Mouse (Mus musculus) cerebral cortex, adult 2 months (tissue): ENCODE data around the gene Sesn1.

Source experiments
- WGBS: fragments of 180-500 bp; shearing (Covaris S2); methylation state at CpG from one replicate; pipeline ENCODE4 v1.1.7; 2018; 5-methylcytosine and 5-hydroxymethylcytosine counted together

Gene Sesn1

DNA sequence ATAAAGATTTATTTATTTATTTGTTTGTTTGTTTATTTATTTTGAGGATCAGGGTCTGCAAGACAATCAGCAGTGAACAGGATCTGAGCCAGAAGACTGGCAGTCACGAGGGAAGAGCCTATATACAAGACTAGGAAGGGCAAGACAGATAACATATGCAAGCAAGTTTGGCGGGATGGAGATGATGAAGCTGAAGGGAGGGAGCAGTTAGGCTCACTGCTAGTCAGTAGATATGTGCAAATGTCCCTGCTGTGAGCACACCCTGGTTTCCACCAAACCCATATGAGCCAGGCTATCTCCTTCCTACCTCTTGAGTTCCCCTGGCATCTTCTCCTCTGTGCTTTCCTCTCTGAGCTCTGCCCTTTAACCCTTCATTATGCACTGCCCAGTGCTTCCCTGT is 61.8 kb downstream of the Sesn1 start:
- 77% methylated on average over 2 of the region's 2 CpGs for WGBS

DNA sequence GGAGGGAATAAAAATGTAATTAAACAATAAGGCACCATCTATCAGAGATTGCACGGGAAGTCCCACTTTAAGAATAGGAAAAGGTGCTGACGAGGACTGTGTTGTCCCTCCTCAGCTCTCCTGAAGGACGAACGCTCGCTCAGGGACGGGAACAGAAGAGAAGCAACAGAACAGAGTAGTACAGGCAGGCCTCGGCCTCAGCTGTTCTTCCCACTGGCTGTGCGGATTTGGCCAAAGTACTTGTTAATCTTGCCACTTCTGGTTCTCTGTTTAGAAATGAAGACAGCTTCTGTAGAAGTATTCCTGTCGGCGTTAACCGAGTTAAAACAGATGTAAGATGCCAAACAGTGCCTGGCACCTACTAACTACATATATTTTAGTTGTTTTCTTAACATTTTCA is 68.6 kb downstream of the Sesn1 start:
- 62% methylated on average over 11 of the region's 11 CpGs for WGBS

DNA sequence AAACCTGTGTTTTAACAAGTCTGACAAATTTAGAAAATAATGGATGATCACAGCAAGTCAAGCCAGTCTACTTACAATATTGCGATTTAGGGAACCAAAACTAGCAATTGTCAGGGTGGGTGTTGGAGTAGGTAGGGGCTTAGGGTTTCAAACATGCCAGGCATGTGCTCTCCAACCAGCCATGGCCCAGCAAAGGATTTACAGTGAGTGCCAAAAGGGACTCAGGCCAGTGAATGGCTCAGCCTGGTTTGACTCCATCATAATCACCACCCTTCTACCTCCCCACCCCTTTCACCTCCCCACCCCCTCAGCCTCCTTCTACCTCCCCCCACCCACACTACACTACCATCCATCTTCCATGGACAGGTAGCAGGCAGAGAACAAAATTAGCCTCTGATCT is 69.9 kb downstream of the Sesn1 start:
- 51% methylated on average over 1 of the region's 1 CpGs for WGBS

DNA sequence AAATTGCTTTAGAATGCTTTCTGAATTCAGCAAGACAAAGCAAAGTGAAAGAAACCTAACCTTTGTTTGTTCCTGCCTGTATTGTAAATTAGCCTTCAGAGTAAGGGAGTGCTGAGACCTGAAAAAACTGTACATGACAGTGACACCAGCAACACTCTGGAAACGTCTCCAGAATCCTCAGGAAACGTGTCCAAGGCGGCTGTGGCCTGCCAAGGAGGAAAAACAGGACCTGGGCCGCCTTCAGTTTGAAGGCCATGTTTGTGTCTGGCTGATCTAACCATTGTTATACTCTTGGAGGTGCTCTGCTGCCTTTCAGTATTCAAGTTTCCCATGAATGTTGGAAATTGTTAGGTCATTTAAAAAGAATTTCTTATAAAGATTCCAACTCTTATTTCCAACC is 70.5 kb downstream of the Sesn1 start:
- WGBS = 57% methylated on average over 4 of the region's 4 CpGs

DNA sequence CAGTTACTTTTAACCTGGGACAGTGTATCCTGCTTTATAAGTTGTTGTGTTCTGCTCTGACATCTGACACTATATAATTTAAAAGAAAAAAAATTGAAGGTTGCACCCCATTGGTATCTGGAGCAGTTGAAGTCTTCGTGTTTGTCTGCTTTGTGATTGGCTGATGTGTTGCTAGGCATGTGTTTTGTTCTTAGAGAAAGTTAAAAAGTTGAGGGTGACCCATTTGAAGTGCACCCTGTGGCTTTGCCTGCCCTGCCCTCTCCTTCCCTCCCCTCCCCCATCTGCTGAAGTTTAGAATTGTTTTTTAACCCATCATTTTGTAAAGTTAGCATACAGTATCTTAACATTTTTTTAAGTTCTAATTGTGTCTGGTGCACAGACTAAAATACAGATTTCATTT is 71.0 kb downstream of the Sesn1 start:
- 22% methylated on average over 1 of the region's 1 CpGs for WGBS

DNA sequence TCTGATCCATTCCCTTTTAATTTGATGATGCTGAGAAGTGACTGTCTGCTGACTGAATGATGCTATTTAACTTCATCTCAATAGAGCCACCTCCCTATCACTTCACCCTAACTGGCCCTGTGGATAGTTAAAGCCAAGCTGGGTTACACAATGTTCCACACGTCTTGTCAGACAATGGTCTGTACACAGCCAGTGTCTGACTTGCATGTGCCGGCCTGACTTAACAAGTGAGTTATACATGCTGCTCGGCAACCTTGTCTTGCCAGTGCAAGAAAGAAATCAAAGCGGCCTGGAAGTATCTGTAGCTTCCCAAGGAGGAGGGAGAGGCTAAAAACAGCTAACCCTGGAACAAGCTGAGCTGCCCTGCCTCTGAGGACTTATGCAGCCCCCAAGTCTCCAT is 71.7 kb downstream of the Sesn1 start:
- 35% methylated on average over 4 of the region's 4 CpGs for WGBS

DNA sequence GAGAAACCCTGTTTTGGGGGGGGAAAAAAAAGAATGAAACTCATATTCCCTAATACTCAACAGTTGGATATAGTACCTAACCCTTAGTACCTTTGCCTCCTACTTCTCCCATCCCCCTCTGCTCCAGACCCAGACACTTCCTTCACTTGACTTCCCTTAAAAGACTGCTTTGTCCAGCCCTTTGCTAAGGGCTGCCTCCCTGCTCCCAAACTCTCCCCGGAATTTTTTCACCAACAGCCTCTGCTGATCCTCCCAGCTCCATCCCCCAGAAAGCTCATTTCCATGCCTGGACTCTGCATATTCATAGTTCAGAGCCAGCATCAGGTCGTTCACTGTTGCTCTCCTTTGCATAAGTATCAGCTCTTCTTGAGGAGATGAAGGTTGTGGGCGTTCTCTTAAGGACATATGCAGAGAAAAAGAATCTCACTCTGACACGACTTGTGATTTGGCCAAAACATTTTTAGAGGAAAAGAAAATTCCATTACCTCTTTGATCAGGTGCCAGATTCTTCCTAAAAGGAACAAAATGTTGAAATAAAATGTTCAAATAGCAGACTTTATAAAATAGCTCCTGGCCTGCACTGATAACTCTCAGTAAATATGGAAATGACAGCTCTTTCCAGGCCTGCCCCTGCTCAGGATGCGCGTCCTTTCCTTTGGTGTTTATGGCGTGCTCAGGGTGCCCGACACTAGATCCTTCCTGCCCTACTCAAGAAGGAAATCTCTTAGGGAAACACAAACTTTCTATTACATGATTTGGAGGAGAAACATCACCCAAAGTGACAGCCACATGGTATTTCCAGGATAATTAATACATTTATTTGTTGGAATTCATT is 74.2 kb downstream of the Sesn1 start:
- WGBS = 24% methylated on average over 8 of the region's 8 CpGs

DNA sequence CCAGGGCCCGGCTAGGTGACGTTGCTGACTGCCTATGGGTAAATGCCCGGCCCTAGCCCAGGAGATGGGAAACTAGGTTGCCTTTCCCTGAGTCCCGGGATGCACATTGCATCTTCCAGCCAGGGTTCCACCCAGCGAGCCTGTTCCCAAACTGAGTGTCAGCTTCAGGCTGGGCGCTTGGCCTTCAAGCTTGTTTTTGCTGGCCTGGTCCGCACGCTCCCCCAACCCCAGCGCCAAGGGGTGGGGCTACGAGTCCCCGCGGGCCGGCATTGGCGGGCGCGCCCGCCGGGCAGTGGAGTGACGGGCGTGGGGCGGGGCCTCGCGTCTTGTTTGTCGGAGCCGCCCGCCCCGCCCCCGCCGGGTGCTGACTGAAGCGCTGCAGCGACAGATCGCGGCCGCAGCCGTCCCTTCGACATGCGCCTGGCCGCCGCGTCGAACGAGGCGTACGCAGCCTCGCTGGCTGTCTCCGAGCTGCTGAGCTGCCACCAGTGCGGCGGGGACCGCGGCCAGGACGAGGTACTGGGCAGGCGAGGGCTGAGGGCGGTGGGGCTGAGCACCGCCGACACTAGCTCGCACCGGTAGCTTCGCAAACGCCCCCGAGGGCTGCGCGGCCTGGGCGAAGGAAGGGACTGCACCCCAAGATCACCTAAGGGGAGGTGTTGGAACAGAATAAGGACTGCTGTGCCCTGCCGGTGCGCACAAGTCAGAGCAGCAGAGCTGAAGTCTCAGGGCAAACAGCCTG is 77.5 kb downstream of the Sesn1 start:
- WGBS = under 1% methylated on average over 65 of the region's 65 CpGs

DNA sequence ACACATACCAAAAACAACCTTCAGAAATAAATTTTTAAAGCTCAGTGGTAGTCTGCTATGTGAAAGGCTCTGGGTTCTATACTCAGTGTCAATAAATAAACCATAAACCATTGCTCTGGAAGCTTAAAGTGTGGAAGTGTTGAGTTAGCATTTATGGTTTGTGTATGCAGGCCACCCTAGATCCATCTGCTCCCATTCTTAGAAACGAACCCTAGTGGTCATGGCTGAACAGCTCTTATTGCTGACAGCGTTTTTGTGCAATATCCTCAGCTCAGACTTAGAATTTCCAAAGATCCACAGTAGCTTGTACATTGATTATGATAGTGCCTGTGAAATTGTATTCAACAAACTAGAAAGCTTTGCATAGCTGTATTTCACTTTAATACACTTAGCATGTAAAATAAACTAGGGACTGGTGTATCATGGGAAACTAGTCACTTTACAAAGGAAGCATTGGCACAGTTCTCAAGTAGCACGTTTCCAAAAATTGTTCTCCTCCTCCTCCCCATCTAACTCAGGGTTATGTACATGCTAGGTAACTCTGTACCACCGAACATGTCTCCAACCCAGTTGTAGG is 78.7 kb downstream of the Sesn1 start:
- WGBS = 8% methylated on average over 4 of the region's 4 CpGs

DNA sequence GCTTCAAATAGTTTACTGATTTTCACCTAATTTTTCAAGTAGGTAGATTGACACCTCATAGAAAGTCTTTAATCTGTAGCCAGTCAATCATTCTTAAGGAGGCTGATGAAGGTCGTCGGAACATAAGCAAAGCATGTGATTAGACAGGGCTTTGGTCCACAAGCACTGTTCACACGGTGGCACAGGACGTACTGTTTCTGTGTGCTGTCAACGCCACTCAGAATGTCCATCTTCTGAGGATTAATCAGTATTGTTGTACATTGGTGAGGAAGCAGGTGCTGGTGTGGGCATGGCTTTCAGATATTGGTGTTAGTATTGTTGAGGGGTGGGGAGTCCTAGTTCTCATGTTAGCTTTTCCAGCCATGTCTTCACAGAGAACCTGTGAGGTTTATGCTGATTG is 79.8 kb downstream of the Sesn1 start:
- WGBS = 44% methylated on average over 5 of the region's 5 CpGs

DNA sequence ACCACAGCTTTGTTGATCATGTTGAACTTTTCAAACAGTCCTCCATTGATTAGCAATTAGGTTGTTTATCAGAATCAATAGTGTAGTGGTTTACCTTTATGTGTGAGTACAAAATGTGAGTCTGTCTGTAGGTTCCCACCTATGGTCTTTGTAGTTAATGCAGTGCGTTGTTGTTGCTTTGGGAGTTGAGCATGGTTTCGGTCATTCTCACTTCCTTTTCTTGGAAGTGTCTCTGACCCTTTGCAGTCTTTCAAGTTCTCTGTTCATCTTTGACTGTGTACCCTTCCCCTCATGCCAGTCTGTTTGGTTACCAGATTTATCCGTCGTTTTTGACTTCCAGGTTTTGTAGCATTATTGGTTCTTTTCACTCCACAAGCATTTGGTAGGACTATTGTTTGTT is 81.6 kb downstream of the Sesn1 start:
- 79% methylated on average over 4 of the region's 4 CpGs for WGBS

DNA sequence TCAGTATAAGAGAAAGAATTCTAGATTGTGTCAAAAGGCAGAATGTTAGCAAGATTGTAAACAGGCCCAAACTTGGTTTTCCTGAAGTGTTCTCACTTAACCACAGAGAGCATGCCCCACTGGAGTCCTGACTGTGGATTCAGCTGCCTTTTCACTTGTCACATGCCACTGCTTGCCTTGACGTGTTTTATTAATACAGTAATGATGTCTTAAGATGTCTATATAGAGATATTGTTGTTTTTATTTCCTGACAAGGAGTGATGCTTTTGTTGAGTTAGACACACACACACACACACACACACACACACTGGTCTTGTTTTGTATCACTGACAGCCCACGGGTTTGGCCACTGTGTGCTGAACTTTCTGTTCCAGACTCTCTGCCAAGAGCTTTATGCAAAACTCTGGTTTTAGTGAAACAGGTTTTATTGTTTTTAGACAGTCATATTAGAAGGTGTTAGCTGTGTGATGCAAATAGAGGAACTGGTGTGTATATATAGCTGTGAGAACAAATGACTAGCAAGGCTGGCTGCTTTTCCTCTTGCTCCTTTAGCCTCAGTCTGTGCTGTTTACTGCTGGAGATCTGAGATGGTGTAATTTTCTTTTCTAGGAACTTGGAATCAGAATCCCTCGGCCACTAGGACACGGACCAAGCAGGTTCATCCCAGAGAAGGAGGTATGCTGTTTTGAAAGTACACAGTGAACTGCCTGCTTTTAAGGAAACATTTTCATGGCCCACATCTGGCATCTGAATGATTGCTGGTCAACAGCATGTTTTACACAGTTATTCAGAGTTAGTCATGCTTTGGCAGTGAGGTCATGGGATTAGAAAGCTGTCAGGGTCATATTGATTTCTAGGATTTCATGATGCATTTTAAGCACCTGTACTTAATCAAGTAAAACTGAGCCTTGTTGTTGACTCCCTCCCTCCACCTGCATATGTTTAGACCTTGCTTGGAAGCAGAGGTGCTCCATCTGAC is 84.0 kb downstream of the Sesn1 start:
- WGBS = 27% methylated on average over 4 of the region's 4 CpGs

DNA sequence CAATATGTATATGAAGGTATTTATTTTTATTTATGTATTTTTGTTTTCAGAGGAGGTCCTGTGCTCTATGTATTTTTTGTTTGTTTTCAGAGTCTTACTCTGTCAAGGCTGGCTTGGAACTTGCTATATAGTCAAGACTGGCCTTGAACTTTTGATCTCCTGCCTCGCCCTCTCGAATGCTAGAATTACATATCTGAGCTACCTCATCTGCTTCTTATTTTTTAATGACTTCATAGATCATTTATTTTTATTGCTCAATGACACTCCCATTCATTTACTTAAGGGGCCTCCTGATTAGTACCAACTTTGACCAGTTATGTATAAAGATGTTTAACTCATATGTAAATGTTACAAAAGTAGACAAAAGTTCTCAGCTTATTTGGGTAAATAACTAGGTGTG is 87.1 kb downstream of the Sesn1 start:
- 96% methylated on average over 2 of the region's 2 CpGs for WGBS

DNA sequence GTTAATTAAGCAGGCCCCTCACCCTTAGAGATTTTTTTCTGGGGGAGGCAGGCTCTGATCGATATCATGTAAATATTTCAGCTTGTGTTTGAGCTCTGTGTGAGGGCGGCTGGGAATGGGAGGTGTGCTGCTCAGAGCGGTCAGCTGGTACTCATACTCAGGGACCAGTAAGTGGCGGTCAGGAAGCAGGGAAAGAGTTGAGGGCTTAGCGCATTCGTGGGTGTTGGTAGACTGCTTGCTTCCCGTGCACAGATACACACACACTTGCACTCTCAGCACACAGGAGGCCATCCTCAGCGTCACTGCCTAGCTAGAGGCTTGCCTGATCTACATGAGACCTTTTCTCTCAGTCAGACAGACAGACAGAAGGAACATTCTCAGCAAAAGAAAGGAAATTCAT is 91.7 kb downstream of the Sesn1 start:
- WGBS = 72% methylated on average over 8 of the region's 8 CpGs

DNA sequence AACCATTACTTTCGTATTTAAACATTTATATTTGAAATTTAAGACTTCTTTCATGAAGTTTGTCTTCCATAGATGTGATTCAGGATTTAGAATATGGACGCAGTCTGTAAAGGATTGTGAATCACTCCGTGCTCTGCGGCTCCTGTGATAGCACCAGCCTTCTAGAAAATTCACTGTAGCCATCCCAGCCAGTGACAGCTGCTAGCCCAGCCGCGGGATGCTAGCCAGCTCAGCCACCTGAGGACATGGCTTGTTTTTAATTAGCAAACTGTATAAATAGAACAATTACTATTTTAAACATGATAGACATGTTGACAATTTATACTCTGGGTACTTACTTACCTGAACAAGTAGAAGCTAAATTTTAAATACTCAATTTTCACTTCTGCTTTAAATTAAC is 92.1 kb downstream of the Sesn1 start:
- WGBS = 69% methylated on average over 6 of the region's 6 CpGs

DNA sequence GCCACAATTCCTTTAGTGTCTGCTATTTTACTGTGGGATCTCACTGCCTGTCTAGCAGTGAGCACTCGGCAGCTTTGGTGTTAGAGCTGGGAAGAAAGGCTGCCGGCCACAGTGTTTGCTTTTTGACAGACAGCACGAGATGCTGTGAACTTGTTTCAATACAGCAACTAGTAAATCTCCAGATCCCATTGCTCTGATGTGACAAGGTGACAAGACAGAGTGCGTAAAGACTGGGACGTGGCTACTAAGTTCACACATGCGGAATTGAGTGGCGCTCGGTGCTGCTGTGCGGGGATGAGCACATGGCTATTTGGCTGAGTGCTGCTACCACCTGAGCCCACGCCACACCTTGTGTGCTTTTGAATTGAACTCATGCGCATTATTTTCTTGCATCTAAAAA is 97.7 kb downstream of the Sesn1 start:
- 70% methylated on average over 11 of the region's 11 CpGs for WGBS

DNA sequence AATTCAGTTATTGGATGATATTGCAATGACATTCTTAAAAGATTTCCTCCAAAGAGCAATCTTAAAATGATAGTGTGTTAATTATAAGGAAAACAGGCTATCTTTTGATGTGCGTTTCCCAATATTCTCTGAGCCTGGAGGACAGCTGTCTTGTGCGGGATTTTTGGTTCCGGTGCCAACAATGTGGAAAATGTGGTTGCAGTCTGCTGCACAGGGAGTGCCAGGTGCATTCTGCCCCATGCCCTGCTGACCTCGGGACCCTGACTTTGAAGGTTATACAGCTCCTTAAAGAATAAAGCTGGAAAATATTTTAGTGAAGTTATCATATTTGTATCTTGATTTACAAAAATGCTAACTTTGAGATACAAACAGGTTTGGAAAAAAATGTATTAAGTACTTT is 98.2 kb downstream of the Sesn1 start:
- WGBS = 61% methylated on average over 4 of the region's 4 CpGs

DNA sequence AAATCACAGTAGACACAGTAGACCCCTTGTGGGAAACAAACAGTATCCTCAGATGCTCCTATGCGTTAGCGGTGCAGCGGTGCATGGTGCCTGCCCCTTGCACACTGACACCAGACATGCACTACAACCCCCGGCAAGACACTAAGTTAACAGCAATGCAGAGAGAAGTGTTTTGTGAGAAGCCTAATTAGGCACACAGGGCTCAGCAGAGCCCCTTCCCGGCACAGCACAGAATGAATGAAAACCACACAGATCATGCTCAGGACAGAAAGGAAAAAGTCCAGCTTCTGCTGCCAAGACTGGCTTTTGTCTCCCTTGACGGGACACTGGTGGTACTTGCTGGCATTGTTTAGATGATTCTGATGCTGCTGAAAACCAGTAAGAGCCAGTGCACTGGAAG is 99.2 kb downstream of the Sesn1 start:
- WGBS = 64% methylated on average over 6 of the region's 6 CpGs

DNA sequence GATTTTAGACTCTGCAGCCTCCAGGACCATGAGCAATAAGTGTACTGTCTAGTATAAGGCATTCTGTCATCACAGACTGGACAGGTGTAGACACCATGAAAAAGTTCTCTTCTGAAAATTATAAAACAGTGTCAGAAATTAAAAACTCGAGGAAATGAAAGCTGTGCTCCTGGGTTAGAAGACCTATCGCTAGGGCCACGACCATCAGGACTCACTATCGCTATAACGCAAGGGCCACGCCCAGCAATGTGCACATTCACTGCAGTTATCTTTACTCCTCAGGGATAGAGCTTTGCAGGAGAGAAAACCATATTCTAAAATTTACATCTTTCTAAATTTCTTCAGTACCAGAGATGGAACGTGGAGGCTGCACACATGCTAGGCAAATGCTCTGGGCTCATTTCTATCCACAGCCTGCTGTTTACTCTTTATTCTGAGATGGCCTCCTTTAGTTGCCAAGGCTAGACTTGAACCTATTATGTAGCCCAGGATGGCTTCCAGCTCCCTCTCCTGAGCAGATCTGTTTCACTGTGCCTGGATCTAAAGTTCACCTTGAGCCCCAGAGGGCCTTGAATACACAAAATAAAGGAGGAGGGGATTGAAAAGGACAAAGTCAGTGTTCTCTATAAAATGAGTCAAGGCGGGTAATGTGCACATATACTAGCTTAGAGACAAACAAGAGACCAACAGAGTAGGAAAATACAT is 102.7 kb downstream of the Sesn1 start:
- 72% methylated on average over 8 of the region's 8 CpGs for WGBS

DNA sequence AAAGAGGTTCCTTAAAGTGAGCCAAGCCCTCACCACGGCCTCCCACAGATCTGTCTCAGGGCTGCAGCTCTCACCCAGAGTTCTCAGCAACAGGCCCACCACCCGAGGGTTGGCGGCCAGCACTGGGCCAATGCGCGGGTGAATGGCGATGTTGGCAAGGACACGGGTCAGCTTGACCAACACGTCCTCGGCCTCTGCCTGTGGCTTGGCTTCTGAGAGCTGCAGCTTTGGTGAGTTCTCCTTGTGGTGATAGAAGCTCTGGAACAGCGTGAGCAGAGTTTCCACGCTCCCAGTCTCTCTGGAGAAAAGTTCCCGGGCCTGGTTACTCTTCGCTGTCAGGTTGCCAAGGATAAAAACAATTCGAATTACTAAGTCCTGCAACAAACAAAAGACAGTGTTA is 117.0 kb downstream of the Sesn1 start:
- 70% methylated on average over 14 of the region's 14 CpGs for WGBS

DNA sequence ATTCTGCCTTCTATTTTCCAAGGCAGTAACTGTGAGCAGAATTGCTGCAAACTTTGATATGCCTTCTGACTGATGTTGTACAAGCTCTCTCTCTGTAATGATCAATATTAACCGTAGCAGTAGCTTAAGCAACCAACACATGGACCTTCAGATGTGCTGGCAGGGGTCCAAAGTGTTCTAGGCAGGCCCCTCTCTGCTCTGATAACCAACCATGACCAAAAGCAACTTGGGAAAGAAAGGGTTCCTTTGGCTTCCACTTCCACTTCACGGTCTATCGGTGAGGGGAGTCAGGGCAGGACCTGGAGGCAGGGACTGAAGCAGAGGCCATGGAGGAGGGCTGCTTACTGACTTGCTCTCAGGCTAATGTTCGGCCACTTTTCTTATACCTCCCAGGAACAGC is 121.2 kb downstream of the Sesn1 start:
- WGBS = 81% methylated on average over 4 of the region's 4 CpGs
